Mouse (Mus musculus) 3134 (cell line): ENCODE data around the gene Cldn3.
"Not testable (repeated sequence)": the region's sequence is repeated elsewhere in the genome, so short reads cannot be mapped to it uniquely, and the experiment has no call there.

Source experiments
- DNase-seq: peaks from one replicate; pipeline ENCODE4 v3.0.0-alpha.2; 2011; ENCODE audit warnings: low spot score; ENCODE audit not compliant: insufficient read length; ENCODE audit errors: extremely low read depth

Gene Cldn3

DNA sequence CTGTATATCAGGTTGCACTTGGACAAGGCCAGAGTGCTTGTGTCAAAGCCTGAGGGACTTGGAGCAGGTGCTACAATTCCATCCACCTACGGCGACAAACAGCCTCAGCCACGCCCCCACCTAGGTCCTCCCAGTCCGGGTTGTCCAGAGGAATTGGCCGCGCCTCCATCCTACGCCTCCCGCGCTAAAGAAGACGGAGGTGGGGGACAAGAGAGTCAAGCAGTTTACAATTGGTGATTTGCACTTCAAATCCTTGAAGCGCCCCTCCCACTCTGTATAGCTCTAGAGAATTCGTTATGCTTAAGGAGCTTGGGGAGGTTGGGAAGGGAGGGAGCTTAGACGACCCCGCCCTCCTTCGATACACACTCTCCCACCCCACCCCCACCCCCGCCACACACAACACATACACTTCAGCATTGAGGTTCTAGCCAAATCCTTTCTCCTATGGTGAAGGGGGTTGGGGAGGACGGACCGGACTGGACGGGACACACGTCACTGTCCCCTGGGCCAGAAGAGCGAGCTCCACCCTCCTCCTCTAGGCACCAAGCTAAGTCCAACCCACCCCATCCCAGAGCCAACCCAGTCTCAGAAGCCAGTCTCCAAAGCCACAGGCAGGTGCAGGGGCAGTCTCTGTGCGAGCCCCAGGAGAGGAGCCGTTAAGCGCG lies at the start of gene Cldn3:
Cldn3 (plus strand) TSS at position 582 of the 665 bp plus-strand sequence.
- DNase-seq: no peak

DNA sequence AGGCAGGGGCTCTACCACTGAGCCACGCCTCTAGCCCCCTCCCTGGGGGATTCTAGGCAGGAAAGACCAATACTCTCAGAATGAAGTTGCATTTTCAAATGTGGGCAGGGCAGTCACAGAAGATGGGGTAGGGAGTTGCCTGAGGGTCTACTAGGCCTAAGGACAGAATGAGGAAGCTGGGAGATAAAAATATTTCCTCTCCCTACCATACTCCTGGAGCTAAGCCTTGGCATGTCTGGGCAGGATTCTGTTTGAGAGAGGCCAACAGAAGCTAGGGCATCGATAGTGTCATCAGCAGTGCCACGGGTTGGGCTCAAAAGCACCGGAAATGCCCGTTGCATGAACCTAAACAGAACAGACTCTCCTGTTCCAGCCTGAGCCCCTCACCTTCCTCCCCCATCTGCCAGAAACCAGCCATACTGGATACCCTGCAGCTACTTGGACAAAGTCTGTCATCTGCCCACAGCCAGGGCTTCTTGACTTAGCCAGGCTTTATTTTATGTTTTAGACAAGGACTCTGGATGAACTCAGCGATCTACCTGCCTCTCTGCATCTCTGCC lies 49.3 kb upstream of the Cldn3 start:
- DNase-seq: no peak

DNA sequence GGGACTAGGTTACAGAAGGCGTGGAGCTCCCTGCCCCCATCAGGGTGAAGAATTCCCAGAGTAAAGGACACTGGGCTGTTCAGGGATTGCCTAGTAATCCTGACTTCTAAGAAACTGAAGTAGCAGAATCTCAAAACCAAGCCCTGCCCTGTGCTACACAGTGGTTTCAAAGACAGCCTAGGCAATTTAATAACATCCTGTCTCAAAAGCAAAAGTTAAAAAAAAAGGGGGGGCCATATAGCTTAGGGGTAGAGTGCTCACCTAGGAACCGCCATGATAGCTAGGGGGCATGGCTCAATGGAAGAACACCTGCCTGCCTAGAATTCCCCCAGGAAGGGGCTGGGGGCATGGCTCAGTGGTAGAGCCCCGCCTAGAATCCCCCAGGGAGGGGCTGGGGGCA lies 46.9 kb upstream of the Cldn3 start:
- DNase-seq: no peak

DNA sequence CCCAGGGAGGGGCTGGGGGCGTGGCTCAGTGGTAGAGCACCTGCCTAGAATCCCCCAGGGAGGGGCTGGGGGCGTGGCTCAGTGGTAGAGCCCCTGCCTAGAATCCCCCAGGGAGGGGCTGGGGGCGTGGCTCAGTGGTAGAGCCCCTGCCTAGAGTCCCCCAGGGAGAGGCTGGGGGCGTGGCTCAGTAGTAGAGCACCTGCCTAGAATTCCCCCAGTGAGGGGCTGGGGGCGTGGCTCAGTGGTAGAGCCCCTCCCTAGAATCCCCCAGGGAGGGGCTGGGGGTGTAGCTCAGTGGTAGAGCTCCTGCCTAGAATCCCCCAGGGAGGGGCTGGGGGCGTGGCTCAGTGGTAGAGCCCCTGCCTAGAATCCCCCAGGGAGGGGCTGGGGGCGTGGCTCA lies 46.5 kb upstream of the Cldn3 start:
- not testable (repeated sequence) for DNase-seq

DNA sequence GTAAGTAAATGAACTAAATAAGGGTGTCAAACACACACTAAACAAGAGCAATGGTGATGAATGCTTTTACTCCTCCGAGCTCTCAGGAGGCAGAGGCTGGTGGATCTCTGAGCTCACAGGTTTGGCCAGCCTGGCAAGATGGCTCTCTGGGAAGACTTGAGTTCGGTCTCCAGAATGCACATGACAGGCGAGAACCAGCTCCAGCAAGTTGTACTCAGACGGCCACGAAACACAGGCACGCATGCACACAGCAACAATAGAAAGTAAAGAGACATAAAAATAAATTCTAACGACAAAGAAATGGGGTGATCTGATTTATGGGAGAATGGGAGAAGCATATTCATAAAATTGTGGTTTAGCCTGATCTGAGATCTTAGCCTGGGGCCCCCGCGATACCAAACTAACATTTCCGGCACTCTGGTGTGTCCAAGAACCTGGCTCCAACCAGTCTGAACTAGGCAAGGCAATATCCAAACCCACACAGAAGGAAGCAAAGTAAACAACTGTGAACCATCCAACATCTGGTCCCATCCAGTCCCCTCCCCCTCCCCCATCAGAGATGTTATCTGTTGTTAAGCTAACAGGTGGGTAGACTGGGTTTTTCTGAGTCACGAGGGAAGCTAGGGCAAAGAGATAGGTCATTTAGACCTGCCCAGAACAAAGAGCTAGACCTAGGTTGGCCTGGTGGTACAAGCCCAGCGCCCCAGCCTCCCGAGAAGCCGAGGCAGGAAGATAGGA lies 44.4 kb upstream of the Cldn3 start:
- DNase-seq: no peak

DNA sequence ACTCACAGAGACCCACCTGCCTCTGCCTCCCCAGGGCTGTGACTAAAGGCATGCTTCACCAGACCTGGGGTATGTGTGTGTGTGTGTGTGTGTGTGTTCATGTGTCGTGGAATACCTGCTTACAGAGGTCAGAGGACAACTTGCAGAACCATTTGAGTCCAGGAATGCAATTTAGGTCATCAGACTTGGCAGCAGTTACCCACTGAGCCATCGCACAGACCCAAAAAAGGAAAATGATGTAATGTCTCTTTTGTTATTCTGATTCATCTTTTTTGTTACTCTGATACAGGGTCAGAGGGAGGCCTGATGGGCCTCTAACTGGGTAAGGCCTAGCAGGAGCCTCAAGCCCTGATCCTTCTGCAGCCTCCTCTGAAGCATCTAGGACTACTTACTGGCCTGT lies 43.3 kb upstream of the Cldn3 start:
- DNase-seq: no peak

DNA sequence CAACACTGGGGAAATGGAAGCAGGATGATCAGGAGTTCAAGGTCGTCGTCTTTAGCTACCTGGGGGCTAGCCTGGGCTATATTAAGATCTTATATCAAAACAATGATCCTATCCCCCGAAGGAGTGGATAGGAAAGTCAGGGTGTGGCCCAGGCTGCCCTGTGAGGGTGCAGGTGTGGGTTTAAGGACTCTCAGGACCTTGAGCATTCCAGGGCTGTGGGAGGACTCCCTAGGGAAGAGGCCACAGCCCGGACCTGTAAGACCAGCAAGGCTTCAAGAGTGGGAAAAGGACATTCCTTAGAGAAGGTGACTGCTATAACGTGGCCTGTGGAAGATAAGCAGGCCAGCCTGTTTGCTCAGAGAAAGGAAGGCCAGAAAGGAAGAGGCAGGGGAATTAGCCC lies 41.8 kb upstream of the Cldn3 start:
- no peak for DNase-seq

DNA sequence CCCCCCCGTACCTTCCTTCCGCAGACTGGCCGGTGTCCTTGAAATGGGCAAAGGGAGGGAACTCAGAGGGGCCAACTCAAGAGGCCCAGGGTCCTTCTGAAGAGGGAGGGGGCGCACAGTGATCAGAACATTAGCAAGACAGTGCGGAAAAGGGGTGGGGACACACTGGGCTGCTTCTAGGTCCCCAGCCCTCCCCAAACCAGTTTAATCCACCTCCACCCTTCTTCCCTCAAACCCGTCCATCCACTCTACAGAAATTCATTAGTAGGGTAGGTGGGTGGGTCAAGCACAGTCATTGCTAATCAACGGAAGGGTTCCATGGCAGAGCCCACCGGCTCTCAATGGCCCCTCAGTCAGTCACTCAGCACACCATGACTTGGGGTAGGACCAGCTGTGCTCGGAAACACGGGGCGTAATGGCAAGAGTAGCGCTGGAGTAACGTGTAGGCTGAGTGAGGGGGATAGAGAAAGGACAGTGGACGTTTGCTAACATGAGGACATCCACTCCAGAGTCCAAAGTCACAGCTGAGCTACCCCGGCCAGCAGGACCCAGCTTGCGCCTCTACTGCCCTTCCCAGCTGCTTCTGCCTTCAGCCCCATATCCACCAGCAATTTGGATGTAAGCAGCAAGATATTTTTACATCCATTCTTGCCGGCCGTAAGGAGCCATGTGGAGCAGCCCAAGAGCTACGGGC lies 40.6 kb upstream of the Cldn3 start:
- no peak for DNase-seq

DNA sequence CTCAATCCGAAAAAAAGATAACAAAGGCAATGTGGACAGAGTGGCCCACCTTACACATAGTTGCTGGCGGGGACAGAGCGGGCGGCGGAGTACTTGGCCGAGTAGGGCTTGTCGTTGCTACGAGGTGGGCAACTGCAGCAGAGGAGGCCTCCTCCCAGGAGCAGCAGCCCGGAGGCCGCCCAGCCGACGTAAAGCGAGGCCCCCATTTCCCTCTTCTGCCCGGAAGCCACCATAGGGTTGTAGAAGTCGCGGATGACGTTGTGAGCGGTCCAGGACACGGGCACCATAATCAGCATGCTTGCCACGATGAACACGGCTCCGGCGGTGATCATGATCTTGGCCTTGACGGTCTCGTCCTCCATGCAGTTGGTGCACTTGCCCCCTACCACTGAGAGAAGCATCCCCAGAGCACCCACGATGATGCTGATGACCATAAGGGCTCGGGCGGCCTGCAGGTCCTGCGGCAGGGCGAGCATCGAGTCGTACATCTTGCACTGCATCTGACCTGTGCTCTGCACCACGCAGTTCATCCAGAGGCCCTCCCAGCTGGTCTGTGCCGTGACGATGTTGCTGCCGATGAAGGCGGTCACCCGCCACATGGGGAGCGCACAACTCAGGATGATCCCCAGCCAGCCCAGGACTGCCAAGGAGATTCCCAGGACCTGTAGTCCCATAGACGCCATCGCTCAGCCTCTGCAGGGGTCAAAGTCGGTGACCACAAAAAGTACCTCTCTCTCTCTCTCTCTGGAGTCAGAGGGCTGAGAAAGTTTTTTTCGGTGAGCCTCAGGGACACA lies 39.8 kb upstream of the Cldn3 start:
- DNase-seq: no peak

DNA sequence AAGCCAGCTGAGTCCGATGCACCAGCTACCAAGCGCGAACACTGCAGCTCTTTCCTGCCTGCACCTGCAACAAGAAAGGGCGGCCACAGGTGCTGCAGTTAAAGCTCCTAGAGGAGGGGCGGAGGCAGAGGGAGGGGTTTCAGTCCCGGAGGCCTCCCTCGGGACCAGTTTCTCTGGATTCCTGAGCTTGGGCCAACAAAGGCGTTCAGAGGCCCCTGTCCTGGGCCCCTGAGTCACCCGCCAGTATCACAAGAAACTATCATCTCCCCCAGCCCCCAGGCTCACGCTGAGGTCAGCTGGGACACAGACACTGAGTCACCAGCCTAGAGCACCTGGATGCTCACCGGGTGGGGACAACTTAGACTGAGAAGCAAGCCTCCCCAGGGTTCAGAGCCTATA lies 39.2 kb upstream of the Cldn3 start, which contains the start of gene Cldn4:
Cldn4 (minus strand) TSS at position 78 of the 399 bp plus-strand sequence.
- DNase-seq: no peak

DNA sequence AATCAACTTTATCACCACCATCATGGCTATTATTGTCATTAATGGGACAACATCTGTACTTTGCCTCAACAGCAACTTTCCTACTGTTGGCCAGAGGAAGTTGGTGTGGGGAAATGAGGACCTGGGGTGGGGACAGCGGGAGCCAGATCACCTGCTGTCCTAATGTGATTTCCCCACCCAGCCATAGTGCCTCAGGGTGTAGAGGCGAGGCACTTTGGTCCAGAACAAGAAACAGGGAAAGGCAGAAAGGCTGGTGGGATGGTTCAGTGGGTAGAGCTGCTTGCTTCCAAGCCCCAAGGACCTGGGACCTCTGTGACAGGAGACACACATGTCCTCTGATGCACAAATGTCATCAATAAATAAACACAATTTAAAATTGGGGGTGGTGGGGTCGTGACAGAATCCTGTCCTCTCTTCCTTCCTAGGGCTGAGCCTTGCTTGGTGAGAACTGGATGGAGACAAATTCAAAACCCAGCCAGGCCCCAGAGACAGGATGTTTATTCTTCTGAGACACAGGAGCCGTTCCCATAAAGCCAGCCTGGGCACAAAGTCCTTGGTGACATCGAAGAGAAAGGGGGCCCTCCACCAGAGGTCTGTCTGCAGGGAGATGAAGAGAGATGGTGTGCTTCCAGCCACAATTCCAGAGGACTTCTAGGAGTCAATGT lies 38.5 kb upstream of the Cldn3 start:
- DNase-seq: no peak

DNA sequence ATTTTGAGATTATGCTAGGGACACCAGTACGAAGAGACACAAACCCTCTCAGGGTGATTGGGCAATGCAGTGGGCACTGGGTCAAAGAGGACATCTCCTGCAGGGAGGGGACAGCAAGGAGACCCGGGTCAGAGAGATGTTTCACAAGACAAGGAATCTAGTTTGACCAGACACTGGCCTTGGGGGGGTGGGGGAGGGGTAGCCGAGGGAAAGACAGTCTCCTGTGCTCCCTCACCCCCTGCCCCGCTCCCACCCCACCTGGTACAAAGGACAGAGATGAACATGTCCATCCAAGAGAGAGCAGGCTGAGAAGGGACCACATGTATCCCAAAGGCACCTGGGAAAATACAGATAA lies 38.0 kb upstream of the Cldn3 start:
- DNase-seq: no peak

DNA sequence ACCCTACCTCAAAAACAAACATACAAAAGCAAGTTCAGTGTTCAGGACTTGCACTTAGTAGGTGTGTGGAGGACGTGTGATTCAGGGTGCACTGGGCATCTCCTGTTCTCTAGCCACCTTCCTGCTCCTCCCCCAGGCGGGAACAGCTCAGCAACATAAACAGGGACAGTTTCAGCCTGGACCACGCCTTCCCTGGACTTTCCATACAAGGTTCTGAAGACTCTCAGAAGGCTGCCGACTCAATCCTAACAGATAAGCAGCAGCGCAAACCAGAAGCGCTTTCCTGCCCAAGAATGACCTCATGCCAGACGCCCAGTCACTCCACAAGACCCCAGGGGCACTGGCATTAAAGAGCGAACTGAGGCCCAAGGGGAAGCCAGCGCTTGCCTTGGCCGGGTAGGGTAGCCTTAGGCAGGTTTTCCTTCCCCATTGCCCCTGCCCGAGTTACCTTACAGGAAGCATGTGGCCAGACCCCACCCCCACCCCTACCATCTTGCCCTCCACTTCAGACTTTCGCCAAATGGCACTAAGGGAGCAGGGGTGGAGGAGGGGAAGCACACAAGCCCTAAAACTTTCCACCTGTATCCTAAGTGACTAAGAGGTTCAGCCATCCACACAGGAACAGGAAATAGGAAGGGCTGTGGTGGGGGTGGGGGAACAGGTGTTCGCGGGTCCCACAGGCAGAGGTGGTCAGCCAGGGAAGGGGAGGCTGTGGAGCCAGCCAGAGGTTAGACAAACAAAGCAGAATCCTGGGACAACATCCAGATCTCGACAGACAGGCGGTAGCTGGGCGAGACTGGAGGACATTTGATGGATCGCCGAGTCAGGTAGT lies 34.7 kb upstream of the Cldn3 start:
- DNase-seq: no peak

DNA sequence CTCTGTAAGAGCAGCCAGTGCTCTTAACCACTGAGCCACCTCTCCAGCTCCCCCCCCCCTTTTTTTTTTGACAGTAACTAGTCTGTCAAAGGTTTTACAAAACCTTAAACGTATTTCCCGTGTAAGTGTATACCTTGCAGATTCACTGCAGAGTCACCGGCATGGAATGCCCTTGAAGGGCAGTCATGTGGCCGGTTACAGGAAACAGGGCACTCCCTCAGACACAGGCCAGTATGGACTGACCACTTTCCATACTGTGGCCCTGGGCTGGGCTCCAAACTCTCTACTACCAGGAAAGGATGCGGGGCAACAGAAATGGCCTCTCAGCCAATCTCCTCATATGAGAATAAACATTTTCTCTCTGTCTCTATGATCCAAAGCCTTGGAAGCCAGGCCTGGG lies 30.5 kb upstream of the Cldn3 start:
- no peak for DNase-seq

DNA sequence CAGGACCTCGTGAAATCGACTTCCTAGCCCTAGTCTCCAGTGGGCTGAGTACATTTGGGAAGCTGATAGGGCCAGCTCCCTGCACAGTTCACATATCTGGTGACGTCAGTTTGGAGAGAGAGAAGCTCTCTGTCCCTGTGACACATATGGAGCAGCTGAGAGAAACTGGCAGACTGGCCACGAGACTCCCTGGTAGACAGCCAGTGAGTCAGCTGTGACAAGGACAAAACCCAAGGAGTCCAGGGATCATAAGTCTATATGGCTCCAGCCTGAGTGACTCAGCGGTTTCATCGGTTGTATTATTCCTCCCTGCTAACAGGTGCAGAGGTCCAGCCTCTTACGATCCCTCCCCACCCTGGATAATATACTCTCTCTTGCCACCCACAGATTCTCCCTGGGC lies 26.9 kb upstream of the Cldn3 start:
- peak; percentile 73 for DNase-seq

DNA sequence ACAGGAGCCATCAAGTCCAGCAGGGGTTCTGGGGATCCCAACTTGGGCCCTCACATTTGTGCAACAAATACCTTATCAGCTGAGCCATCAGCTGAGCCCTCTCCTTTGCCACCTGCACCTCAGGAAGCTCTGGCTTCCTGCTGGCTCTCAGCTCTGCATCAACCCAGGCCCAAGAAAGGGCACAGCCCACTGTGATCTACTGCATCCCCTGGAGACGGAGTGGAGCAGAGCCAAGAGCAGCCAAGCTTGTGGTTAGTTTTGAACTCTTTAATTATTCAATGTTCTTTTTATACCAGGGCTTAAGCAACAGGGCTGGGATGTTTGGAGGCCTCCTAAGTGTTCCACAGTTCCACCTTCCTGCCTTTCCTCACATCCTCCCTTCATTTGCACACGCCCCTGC lies 25.6 kb upstream of the Cldn3 start:
- peak; percentile 40 for DNase-seq

DNA sequence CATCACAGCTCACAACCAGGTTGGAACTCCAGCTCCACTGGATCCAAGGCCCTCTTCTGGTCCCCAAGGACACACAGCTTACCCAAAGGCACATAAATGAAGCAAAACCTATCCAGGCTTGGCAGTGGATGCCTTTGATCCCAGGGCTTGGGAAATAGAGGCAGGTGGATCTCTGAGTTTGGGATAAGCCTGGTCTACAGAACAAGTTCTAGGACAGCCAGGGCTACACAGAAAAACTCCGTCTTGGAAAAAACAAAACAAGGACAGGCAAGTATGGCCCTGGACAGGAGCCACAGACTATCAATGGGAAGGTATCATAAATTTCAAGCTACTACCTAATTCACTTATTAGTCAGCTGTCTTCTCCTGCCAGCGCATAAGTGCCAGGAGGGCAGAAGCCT lies 24.5 kb upstream of the Cldn3 start:
- DNase-seq: no peak

DNA sequence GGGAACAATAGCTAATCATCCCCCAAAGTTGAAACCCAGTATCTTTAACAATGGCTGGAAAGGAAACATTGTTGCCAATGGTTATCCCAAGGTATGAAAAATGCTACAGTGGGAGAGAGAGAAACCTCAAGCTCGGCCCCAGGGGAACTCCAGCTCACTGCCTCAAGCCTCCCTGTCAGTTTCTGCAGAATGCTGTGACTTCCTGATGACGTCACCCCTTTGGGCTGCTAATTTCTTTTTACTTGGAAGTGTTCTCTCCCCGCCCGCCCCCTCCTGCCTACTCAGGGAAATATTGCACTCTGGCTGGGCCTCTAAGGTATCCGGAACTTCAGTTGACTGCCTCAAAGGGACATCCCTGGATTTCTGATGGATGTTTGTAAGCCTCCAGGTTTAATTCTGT lies 22.5 kb upstream of the Cldn3 start:
- peak; percentile 66 for DNase-seq

DNA sequence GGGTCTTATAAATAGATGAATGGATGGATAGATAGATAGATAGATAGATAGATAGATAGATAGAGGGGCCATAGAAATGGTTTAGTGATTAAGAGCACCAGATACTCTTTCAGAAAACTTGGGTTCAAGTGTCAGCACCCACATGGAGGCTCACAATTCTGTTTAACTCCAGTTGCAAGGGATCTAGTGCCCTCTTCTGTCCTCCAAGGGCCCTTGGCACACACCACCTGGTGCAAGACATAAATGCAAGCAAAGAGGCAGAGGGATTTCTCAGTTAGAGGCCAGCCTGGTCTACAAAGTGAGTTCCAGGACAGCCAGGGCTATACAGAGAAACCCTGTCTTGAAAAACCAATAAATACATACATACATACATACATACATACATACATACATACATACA lies 21.4 kb upstream of the Cldn3 start:
- DNase-seq: not testable (repeated sequence)
